Mouse (Mus musculus): ENCODE results near the gene Hist1h3h. TPM values are rescaled to one million over a fixed set of nuclear protein-coding genes. Genes with fewer than 3 reads are reported as not detected.

Hist1h3h gene
- total RNA-seq, 2 experiments from 2014 or later, result 284 to 332 TPM

DNA sequence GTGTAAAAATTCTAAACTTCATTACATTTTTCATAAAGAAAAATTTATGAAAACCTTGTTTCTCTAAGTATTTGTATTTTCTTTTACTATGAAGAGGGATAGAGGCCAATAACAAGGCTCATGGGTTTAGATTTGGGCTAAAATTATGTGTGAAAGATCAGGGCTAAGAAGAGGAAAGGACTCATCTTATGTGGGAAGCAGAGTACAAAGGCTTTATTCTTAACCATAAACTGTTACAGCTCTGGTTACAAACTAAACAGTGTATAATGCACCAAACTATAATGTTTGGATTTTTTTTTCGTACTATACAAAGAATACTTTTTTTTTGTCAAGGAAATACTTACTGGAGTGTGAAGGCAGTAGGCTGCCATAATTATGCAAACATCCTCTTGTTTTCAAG is 38.2 kb downstream of the Hist1h3h start:
- DNase-seq, result no peak
- intact Hi-C loops (cut with DNase I), result loop anchor here (10.0 kb wide), 1 partner anchor 1999 kb away; the partner anchor contains the start of genes Hist1h2ab, Hist1h3b and Hist1h4b

Small RNA genes within 50 kb of the gene (microRNA-seq; reads per million reads assigned to microRNA genes)
- 0 reads per million in 2 experiments for gene Gm44357
- gene Gm44367, result 0 reads per million in 2 experiments
- gene Gm44454, result 0 reads per million in 2 experiments

Other genes with a start within 250 kb of the Hist1h3h start
- under 1 TPM; 0.57 to 0.77 TPM for gene Nkapl, start 249.2 kb upstream of the Hist1h3h start, total RNA-seq (2021)
- gene Zkscan4, start 238.8 kb upstream of the Hist1h3h start, total RNA-seq (2021), result 1 to 10 TPM; 1.7 to 2.4 TPM
- not detected for gene Gm10065, start 238.2 kb upstream of the Hist1h3h start, total RNA-seq (2021)
- gene AK157302, start 222.4 kb upstream of the Hist1h3h start, total RNA-seq (2021), result 10 to 100 TPM; 26.0 to 28.5 TPM
- gene Gm11273, start 216.2 kb upstream of the Hist1h3h start, total RNA-seq (2021), result 100 to 1,000 TPM; 216 to 225 TPM
- 10 to 100 TPM; 13.9 to 18.1 TPM for gene Zkscan8, start 186.5 kb upstream of the Hist1h3h start, total RNA-seq (2021)
- not detected for gene Olfr1366, start 174.9 kb upstream of the Hist1h3h start, total RNA-seq (2021)
- gene Olfr1535, start 157.8 kb upstream of the Hist1h3h start, total RNA-seq (2021), result not detected
- not detected for gene Olfr1364, start 135.9 kb upstream of the Hist1h3h start, total RNA-seq (2021)
- not detected for gene Olfr1362, start 103.6 kb upstream of the Hist1h3h start, total RNA-seq (2021)
- gene Olfr11, start 75.1 kb upstream of the Hist1h3h start, total RNA-seq (2021), result not detected
- not detected for gene Olfr1361, start 54.3 kb upstream of the Hist1h3h start, total RNA-seq (2021)
- not detected for gene Olfr1360, start 40.3 kb upstream of the Hist1h3h start, total RNA-seq (2021)
- gene Olfr1359, start 19.5 kb upstream of the Hist1h3h start, total RNA-seq (2021), result not detected
- gene Hist1h2bl, start 1.5 kb upstream of the Hist1h3h start, total RNA-seq (2021), result 100 to 1,000 TPM; 206 to 220 TPM
- 100 to 1,000 TPM; 201 to 229 TPM for gene Hist1h2ai, start 1.2 kb upstream of the Hist1h3h start, total RNA-seq (2021)
- gene Hist1h2bm, start 4.4 kb downstream of the Hist1h3h start, total RNA-seq (2021), result 10 to 100 TPM; 54.7 to 69.5 TPM
- 10 to 100 TPM; 39.0 to 39.7 TPM for gene Hist1h4j, start 17.4 kb downstream of the Hist1h3h start, total RNA-seq (2021)
- 100 to 1,000 TPM; 426 to 466 TPM for gene Hist1h4k, start 32.8 kb downstream of the Hist1h3h start, total RNA-seq (2021)
- 10 to 100 TPM; 79.2 to 89.4 TPM for gene Hist1h2ak, start 36.2 kb downstream of the Hist1h3h start, total RNA-seq (2021)
- gene Hist1h2bn, start 36.5 kb downstream of the Hist1h3h start, total RNA-seq (2021), result 100 to 1,000 TPM in 1 of 2 experiments, 10 to 100 TPM in 1; 98.6 to 149 TPM
- gene Hist1h1b, start 63.0 kb downstream of the Hist1h3h start, total RNA-seq (2021), result 100 to 1,000 TPM; 112 to 150 TPM
- 100 to 1,000 TPM; 213 to 223 TPM for gene Hist1h3i, start 65.7 kb downstream of the Hist1h3h start, total RNA-seq (2021)
- gene Hist1h2an, start 69.6 kb downstream of the Hist1h3h start, total RNA-seq (2021), result 10 to 100 TPM; 37.7 to 43.5 TPM
- 10 to 100 TPM; 80.8 to 84.7 TPM for gene Hist1h2bp, start 69.8 kb downstream of the Hist1h3h start, total RNA-seq (2021)
- 100 to 1,000 TPM; 177 to 197 TPM for gene Hist1h2bq, start 92.5 kb downstream of the Hist1h3h start, total RNA-seq (2021)
- gene Hist1h2ao, start 92.8 kb downstream of the Hist1h3h start, total RNA-seq (2021), result not detected
- 100 to 1,000 TPM; 322 to 356 TPM for gene Hist1h4m, start 94.1 kb downstream of the Hist1h3h start, total RNA-seq (2021)
- gene Hist1h4n, start 114.5 kb downstream of the Hist1h3h start, total RNA-seq (2021), result 10 to 100 TPM; 39.5 to 61.3 TPM
- 100 to 1,000 TPM; 265 to 322 TPM for gene Hist1h2ap, start 115.8 kb downstream of the Hist1h3h start, total RNA-seq (2021)
- 100 to 1,000 TPM; 181 to 198 TPM for gene Hist1h2br, start 116.1 kb downstream of the Hist1h3h start, total RNA-seq (2021)
- gene Zfp184, start 227.4 kb downstream of the Hist1h3h start, total RNA-seq (2021), result 1 to 10 TPM; 1.4 to 1.9 TPM

Measured in heart, postnatal 10 days (tissue).